Mouse (Mus musculus): Measurements from ENCODE around the gene Uggt1.

DNA sequence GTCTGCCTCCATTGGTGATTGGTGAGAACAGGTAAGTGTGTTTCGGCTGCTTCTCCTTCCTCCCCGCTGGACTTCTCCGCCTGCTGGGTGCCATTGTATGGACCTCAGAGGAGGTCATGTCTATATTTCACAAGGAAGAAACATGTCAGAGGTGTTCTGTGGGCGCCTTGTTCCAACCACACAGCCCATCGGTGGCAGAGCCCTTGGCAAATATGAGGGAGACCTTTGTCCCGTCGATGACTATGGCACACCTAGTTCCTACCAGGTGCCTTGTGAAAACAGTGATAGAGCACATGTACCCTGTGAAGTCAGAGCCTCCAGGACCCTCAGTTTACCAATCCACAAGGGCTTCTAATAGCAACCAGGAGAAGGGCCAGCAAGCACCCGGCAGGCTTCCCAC is 150.8 kb downstream of the Uggt1 start:
- no peak for TF ChIP-seq POLR2A (IDR thresholded peaks at IDR 0.05; ENCODE audit: low read depth, low read length)
- TF ChIP-seq CTCF (IDR thresholded peaks at IDR 0.05; ENCODE audit: extremely low read depth, insufficient read length, insufficient replicate concordance, low read depth, low read length), result no peak

Measured in small intestine, adult 2 months (tissue).